Mouse (Mus musculus): ENCODE measurements around the gene Gm45213.

The Gm45213 gene

DNA sequence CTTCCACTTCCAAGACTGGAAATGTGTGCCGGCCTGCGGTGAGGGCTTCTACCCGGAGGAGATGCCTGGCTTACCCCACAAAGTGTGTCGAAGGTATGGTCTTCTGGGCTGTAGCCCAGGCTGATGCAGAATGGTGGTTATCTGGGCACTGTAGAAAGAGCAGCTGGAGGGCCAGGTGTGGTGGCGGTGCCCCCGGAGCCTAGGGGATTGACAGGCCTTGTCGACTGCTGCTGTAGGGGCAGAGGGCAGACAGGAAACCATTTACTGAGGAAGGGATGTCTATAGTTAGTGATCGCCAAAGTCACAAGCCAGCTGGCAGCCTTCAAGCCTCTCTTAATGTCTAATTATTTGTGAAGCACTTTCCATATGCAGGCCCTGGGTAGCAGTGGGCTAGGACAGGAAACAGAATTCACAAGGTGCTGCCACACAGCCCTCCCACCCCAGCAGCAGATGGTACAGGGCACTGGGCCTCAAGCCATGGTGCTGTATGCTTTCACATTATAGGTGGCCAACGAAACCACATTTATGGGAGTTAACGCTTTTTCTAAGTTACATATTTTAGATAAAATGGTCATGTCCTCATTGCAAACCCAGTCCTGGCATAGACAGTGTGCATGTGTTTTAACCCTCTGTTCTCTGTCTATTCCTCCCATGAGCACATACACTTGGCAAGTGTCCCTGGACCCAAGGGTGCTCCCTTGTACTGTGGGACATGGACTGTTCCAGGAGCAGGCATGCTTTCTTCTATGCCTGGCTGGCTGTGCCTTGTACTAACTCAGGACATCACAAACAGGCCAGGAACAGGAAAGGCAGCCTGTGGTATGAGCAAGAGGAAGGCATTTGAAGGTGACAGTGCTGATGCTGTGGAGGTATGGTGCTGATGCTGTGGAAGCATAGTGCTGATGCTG is at the start of gene Gm45213:
Gene Gm45213, plus strand, starts transcription at position 51 of the 908 bp plus-strand sequence.
- DNase-seq (ENCODE audit: low spot score in 2 of 2), result peak in 1 of 2 experiments; percentile 15

DNA sequence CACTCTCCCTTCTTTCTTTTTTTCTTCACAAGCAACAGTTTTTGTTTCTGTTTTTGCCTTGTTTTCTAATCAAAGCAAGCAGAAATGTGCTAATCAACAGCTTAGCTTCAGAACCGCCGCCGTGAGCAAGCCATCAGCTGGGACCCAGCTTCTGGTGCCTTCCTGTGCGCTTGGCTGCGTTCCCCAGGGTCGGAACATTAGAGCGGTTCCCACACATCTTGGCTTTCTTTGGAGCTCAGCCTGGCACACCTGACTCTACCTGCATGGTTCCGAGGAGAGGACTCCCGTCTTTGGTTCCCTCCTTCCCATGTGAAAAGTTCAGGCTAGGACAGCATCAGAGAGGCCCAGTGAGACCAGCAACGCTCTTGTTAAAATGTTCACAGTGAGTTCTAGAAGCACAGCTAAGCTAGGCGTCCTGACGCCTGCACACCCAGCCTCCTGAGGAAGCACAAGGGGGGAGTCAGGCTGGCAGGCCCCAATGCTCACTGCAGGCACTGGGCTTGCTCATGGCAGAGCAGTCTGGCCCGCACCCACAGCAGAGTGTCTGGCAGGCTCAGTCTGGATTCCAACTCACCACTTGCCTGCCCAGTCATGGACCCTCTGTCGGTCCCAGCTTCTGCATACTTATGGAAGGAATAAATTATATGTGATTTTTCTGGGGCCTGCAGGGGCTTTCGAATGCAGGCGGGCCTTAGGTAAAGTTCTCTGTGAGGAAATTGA is 42.2 kb upstream of the Gm45213 start:
- DNase-seq (ENCODE audit: low spot score in 2 of 2), result no peak

DNA sequence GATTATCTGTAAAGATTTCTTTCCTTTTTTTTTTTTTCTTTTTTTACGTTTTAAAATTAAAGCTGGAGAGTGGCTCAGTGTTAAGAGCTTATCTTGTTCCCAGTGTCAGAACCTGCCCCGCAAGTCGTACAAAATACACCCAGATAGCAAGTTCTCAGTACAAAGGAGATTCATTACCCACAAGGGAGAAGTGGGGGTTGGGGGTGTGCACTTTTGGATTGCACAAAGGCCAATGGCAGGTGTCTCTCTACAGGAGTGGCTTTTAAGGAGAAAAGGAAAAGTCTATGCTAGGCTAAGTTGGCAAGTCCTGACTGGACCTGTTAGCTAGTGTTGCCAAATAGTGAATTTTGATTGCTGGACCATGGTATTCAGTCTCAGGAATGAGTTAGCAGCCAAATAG is 41.6 kb upstream of the Gm45213 start:
- DNase-seq (ENCODE audit: low spot score in 2 of 2), result no peak

DNA sequence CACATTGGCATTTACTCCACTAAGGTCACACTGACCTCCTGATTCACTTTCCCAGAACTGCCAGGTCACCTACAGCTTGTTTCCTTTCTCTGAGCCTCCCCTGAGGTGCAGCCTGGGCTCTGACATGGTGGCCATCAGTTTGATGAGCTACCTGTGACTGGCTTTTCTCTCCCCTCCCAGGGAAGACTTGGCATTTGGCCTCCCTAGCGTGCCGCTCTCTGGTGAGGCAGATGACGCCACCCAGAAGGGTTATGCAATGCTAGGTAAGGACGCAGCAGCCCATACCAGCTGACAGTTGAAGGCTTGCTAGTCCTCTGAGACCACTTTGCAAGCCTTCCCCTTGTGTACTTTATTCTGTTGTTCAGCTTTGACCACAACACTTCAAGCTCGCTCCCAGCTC is 40.0 kb upstream of the Gm45213 start:
- DNase-seq (ENCODE audit: low spot score in 2 of 2), result no peak

DNA sequence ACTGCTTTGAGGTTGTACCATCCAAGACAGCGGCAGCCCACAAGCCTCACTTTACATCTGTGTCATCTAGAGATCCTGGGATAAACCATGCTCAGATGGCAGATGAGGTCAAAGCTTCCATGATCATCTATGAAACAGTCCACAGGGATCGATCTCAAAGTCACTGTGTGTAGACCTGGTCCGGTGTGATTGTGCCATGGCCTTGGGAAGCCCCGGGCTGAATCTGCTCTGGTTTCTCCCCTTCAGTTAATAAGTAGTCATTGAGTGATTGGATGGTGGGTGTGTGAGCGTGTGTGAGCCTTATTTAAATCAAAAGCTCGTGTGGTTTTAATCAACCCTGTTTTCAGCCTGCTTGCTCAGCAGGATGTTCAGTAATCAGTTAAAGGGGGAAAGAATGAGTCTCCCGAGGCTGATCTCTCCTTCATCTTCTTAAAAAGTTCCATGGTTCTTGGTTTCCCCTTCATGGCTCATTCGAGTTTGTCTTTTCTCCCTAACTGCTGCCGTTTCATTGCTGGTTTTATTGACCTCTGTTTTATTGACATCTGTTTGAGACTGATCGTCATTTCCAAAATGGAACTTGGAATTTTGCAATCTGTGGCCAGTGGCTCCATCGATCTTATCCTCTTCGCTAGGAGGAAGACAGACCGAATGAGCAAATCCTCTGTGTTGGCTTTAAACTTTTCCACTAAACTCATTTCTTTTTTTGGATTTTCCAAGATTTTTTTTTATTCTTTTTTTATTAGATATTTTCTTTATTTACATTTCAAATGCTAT is 39.4 kb upstream of the Gm45213 start:
- DNase-seq (ENCODE audit: low spot score in 2 of 2), result no peak

DNA sequence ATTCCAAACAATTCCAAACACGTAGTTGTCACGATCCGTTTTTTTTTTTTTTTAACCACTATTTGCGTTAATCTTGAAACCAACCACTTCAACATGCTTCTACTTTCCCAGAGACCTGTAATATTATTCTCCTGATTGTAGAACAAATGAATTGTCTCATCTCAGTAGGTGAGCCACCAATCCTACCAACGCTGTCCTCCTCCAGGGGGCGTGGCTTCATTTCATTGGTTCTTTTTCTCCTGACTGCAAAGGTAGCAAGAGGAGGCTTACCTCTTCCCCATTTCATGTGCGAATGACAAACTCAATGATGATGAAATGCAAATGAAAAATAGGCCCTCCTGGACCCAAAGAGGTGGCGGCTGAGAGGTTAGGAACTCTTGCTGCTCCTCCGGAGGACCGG is 38.3 kb upstream of the Gm45213 start:
- DNase-seq (ENCODE audit: low spot score in 2 of 2), result no peak

DNA sequence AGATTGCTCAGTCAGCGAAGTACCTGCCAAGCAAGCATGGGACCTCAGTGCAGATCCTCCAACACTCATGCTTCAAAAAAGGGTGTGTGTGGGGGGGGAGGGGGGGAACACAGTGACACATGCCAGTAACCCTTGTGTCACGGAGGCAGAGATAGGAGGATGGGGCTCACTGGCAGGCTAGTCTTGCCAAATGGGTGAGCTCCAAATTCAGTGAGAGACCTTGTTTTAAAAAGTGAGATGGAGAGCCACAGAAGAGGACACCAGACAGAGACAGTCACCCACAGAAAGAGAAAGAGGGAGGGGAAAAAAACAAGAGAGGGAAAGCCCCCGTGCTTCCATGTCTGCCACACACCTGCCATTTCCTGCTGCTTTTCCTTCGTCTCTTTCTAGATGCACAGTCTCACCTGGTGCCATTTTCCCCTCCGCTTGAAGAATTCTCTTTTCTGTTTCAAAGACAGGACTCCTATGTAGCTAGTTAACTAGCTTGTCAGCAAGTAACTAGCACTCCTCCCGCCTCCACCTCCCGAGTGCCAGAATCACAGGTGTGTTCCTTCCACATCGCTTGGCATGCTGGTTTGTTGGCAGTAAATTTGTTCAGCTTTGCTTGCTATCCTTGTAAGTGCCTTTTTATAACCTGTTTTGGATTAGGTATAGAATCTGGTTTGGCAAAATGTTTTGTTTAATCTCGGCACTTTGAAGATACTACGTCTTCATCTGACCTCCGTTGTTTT is 35.1 kb upstream of the Gm45213 start:
- DNase-seq (ENCODE audit: low spot score in 2 of 2), result no peak

DNA sequence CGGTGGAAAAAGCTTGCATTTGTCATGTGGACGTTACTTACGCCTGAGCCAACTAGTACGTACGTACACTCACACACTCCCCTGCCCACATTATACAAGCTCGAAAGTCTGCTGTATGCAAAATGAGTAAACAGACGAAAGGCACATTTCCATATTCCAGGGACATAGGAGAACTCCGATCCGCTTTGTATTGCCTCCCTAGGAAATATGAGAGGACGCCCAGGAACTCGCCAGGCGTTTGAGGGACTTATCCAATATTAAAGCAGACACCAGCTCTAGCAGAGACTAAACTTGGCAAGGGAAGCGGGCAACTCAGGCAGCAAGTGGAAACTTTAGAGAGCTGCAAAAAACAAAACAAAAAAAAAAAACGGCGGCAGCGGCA is 34.5 kb upstream of the Gm45213 start:
- DNase-seq (ENCODE audit: low spot score in 2 of 2), result no peak

DNA sequence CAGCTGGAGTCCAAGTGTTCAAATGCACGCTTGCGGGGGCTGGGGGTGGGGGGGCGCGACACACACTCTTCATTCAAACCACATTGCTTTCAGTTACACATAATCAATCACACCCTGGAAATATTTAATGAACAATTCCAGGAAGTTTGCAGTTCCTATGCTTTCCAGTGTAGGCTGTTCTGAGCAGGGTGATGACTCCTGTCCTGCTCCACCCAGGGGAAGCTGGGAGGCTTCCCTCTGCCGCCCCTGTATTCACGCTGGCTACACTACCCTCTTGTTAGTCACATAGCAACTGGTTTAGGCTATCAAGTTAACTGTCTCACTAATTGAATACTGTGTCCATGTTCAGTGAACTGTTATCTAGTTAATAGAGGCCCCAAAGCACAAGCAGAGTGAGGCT is 32.9 kb upstream of the Gm45213 start:
- no peak for DNase-seq (ENCODE audit: low spot score in 2 of 2)

DNA sequence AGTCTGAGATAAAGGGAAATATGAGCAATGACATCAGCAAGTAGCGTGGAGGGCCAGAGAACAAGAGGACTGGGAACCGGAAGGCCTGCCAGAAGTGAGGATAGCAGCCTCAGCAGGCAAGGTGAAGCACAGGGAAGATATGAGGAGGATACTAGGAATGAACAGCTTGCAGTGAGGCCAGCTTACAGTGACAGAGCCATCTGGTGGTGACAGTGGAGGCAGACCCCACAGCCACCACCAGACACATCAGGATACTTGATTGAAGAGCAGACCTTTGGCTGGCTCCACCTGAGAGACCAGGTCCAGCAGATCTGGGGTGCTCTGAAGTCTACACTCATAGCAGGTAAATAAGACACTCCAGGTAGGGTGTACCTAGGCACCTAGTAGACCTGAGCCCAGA is 15.7 kb upstream of the Gm45213 start:
- DNase-seq (ENCODE audit: low spot score in 2 of 2), result no peak

DNA sequence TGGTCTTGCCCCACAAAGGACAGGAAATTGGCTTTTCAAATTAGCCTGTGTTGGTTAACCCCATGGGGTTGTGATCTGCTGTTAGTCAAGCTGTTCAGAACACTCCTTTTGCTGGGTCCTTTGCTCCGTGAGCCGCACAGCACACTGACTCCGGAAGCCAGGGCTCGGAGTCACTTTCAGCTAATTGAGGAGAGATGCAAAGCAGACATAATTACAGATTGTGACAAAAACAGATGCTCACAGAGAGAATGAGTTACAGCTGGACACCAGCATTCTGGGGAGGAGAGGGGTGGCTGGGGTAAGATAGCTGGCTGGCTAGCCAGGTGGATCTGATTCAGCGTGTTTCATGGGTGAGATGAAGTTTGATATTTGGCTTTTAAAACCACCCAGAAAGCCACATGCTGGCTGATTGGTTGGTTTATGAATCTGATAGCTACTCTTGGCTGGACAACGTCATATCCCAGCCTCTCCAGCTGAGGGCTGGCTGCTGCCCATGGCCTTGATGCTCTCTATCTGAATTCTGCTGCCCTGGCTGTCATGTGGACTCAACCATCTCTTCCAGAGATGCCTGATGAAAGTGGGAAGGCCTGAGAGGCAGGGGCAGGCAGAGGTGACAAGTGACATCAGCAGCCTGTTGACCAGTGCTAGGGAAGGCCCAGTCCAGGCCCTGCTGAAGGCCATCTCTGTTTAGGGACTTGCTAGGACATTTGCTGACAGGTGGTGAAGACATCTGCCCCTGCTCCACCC is 14.5 kb upstream of the Gm45213 start:
- no peak for DNase-seq (ENCODE audit: low spot score in 2 of 2)

DNA sequence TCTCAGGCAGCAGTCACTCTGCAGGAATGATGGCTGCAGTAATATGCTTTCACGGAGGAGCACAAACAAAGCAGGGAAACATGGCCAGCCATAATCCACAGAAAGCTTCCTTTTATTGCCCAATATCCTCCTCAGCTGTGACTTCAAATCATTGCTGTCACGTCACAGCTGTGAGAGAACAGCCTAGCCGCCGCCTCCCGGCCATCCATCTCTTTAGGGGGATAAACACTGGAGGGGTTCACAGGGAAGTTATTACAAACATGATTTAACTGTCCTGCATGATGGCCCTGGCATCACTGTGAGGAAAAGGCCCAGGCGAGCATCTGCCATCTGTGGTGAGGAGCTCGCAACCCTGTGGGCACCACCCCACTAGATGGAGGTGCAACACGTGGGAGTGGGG is 6.6 kb upstream of the Gm45213 start:
- DNase-seq (ENCODE audit: low spot score in 2 of 2), result no peak

DNA sequence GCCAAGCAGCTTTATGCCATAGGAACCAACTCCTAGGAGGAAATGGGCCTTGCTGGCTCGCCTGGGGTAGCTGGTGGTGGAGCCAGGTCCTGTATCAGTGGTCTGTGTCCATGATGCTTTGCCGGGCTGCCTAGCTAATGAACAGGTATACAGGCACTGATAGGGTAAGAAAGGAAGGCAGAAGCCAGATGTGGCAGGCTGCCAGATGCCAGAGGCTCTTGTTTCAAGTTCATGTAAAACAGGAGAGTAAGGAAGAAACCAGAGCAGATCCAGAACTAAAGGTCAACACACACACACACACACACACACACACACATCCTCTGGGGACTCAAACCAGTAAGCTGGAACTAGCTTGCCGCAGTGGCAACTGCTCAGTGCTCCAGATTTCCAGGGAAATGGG is 5.1 kb upstream of the Gm45213 start:
- DNase-seq (ENCODE audit: low spot score in 2 of 2), result no peak

DNA sequence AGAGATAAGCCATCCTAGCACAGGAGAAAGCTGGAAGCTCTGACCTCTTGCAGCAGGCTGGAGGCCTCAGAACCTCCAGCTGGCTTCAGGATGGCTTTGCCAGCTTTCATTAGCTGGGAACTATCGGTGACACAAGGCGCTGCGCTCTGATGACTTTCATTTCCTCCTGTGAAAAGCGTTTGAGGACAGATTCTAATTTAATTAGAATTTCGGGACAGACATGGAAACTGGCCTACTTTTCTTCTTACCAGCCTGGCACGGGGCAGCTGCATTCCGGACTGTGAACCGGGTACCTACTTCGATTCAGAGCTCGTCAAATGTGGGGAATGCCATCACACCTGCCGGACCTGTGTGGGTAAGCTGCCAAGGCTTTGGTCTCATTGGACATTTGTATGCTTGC is 4.7 kb upstream of the Gm45213 start:
- DNase-seq (ENCODE audit: low spot score in 2 of 2), result no peak

DNA sequence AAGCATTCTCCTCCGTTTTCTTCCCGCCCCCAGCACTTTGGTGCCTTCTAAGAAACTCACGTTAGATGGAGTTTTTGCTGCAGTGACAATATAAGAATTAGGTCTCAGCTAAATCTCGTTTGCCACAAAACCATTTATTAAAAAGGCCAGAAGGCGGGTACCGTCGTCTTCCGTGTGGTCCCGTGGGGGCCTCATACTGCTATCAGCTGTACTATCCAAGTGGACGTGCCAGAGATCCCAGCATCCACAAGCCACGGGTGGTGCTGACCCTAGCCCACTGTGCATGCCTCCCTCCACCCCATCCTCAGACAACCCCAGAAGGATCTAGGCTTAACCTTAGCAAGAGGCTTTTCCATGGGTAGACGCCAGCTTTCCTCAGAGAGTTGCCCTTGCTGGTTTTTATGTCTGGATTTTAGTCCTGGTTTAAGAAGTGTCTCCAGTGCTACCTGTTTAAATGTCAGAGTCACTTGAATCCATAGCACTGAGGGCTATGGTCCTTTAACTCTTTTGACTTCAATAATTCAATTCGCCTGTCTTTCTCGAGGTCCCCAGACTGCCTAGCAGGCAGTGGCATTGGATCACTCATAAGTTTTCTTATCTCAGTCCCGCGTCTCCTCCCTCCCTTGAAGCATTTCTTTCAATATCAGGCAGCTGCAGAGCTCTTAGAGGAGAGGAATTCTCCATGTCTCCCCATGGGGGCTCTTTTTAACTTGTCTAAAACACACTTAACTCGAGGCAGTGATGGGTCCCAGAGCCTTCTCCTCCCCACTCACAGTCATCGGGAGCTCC is 3.2 kb upstream of the Gm45213 start:
- DNase-seq (ENCODE audit: low spot score in 2 of 2), result no peak

DNA sequence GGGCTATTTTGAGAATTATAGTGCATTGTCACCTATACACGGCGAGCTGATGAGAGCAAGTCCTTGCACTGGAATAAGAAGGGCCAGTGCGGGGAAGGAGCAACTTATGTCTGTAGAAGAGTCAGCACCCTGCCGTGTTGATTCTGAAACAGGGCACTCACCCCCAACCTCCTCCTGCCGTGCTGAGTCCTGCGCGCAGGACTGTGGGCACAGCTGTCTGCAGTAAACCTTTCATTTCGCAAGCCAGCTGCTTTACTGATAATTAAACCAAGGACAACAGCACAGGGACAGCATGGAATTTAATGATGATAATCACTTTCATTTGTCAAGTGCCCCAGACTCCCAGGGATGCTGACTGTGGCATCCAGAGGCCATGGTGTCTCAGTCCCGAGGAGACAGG is 1.2 kb downstream of the Gm45213 start:
- DNase-seq (ENCODE audit: low spot score in 2 of 2), result no peak

DNA sequence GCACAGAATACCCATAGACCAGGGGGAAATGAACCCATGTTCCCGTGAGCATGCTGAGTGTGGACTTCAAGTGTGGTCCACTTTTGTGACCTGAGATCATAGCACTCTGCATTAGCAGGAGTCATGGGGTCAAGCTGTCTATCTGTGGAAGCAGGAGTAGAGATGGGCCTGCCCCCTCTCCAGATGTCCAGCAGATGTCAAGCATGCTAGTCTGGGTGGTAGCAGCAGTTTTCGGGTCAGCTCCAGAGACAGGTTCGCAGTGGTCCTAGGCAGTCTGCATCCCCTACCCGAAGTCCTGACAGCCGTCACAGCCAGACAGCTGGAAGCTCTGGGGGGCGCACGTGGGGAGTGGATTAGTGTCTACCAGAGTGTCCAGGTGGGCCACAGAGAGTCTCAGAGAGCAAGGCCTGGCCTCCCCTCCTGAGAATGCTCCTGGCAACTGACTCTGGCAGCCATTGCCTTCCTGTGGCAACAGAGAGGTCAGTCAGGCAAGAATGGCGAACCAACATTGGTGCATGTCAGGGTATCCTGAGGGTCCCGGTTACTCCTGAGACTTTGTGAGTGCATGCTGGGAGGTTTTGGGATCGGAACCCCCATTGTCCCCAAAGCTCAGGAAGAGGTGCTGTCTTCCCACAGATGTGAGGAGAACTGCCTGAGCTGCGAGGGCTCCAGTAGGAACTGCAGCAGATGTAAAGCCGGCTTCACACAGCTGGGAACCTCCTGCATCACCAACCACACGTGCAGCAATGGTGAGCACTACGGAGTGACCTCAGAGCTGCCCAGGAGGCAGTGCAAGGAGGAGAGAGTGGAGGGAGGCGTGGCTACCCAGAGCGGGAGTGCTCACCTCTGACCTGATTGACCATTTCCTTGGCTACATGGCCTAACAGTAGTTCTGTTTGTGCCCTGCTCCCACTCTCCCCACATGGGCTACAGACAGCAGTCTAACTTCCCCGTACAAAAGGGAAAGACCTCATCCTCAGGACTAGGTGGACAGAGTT is 3.8 kb downstream of the Gm45213 start:
- no peak for DNase-seq (ENCODE audit: low spot score in 2 of 2)

DNA sequence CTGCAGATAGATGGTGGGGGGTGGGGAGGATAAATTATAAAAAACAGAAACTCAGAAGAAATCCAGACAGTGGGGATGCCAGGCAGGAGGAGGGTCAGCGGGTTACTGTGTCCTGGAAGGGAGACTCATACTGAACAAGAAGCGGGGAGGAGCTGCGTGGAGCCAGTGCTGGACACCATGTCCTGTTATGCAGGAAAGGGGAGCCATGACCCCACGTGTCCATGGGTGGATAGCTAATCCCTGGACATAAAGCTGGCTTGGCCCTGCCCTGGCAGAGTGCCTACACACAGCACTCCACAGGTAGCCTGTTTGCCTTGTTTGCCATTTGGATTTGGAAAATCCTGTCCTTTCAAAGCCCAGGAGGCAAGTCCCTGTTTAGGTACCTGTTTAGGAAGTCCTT is 4.6 kb downstream of the Gm45213 start:
- DNase-seq (ENCODE audit: low spot score in 2 of 2), result no peak

Measured in thymus, postnatal 10 days (tissue).